Mouse (Mus musculus): ENCODE measurements around the gene Tax1bp3. TPM values are rescaled to one million over a fixed set of nuclear protein-coding genes. Genes with fewer than 3 reads are reported as not detected.
A peak's percentile ranks its signal among the peaks of the same experiment; 100 is the strongest.

The Tax1bp3 gene
- polyA plus RNA-seq (2015; fragmentation: Nextera tagmentation; extraction: Ambion mirVana): 236 and 262 TPM in 2 replicates

- no peaks in the 10 kb centered on the region for H3K27me3 ChIP-seq (replicated peaks)
- H3K9me3 ChIP-seq: no peaks in the 10 kb centered on the region
- H3K36me3 ChIP-seq: peaks cover 43% of the 10 kb centered on the region
- H3K9ac ChIP-seq: peak within 1 kb of the TSS; percentile 97
- peak; percentile 97 for ATAC-seq (ENCODE audit: extremely low read depth, insufficient number of reproducible peaks, low FRiP score, low TSS enrichment)
- H3K27ac ChIP-seq (replicated peaks): peak within 1 kb of the TSS; percentile 99
- H3K4me1 ChIP-seq: peaks cover 47% of the 10 kb centered on the region
- under 1% methylated on average over 80 of the region's 81 CpGs for WGBS
- H3K4me2 ChIP-seq: peak within 1 kb of the TSS; percentile 90
- H3K4me3 ChIP-seq: peak within 1 kb of the TSS; percentile 99
Measured at GRCm38 (mm10) chr11:73176608-73177508, at the start of gene Tax1bp3, which contains the start of gene Emc6. Gene Tax1bp3 (plus strand): TSS chr11:73177083. Gene Emc6 (minus strand): TSS chr11:73177037.

- H3K27me3 ChIP-seq (replicated peaks): no peaks in the 10 kb centered on the region
- no peak overlapping the region for H3K4me2 ChIP-seq
- no peaks in the 10 kb centered on the region for H3K9me3 ChIP-seq
- H3K9ac ChIP-seq: 0 out of 2 replicates have a peak overlapping the region, but pooled peaks have one; percentile 19
- H3K4me3 ChIP-seq: no peak overlapping the region
- no peak for ATAC-seq (ENCODE audit: extremely low read depth, insufficient number of reproducible peaks, low FRiP score, low TSS enrichment)
- WGBS: 72% methylated on average over 7 of the region's 7 CpGs
- peaks cover 30% of the 10 kb centered on the region for H3K4me1 ChIP-seq
- peaks cover 42% of the 10 kb centered on the region for H3K36me3 ChIP-seq
- no peak overlapping the region for H3K27ac ChIP-seq (replicated peaks)
Measured at GRCm38 (mm10) chr11:73131020-73131419, 45.9 kb upstream of the Tax1bp3 start.

- H3K27ac ChIP-seq (replicated peaks): no peak overlapping the region
- no peak overlapping the region for H3K9ac ChIP-seq
- peaks cover 45% of the 10 kb centered on the region for H3K4me1 ChIP-seq
- WGBS: 89% methylated on average over 6 of the region's 6 CpGs
- no peaks in the 10 kb centered on the region for H3K27me3 ChIP-seq (replicated peaks)
- no peak overlapping the region for H3K4me3 ChIP-seq
- no peak for ATAC-seq (ENCODE audit: extremely low read depth, insufficient number of reproducible peaks, low FRiP score, low TSS enrichment)
- H3K9me3 ChIP-seq: no peaks in the 10 kb centered on the region
- peaks cover 42% of the 10 kb centered on the region for H3K36me3 ChIP-seq
- no peak overlapping the region for H3K4me2 ChIP-seq
Measured at GRCm38 (mm10) chr11:73132999-73133398, 43.9 kb upstream of the Tax1bp3 start.

GRCm38 (mm10) chr11:73134222-73134621, 42.7 kb upstream of the Tax1bp3 start:
- Histone ChIP-seq H3K9ac (0 out of 2 replicates have a peak overlapping the region, but pooled peaks have one; percentile 0), H3K4me1 (peaks cover 50% of the 10 kb centered on the region)
- 88% methylated on average over 5 of the region's 5 CpGs for WGBS

GRCm38 (mm10) chr11:73136587-73136986, 40.3 kb upstream of the Tax1bp3 start:
- Histone ChIP-seq H3K36me3 (peaks cover 37% of the 10 kb centered on the region), H3K4me1 (peaks cover 44% of the 10 kb centered on the region)

More at GRCm38 (mm10) chr11:73134222-73134621, 42.7 kb upstream of the Tax1bp3 start:
- Histone ChIP-seq H3K27ac (replicated peaks) (no peak overlapping the region), H3K4me3 (no peak overlapping the region), H3K27me3 (replicated peaks) (no peaks in the 10 kb centered on the region), H3K9me3 (no peaks in the 10 kb centered on the region), H3K4me2 (peak overlapping the region; percentile 86), H3K36me3 (peaks cover 42% of the 10 kb centered on the region)
- no peak for ATAC-seq (ENCODE audit: extremely low read depth, insufficient number of reproducible peaks, low FRiP score, low TSS enrichment)

GRCm38 (mm10) chr11:73137116-73137515, 39.8 kb upstream of the Tax1bp3 start:
- no peak for ATAC-seq (ENCODE audit: extremely low read depth, insufficient number of reproducible peaks, low FRiP score, low TSS enrichment)
- WGBS: 29% methylated on average over 11 of the region's 11 CpGs
- no peaks in the 10 kb centered on the region for H3K27me3 ChIP-seq (replicated peaks)
- H3K9me3 ChIP-seq: no peaks in the 10 kb centered on the region
- H3K27ac ChIP-seq (replicated peaks): peak overlapping the region; percentile 53
- peak overlapping the region; percentile 86 for H3K4me2 ChIP-seq
- H3K4me3 ChIP-seq: peak overlapping the region; percentile 72
- peaks cover 43% of the 10 kb centered on the region for H3K4me1 ChIP-seq
- peaks cover 33% of the 10 kb centered on the region for H3K36me3 ChIP-seq
- H3K9ac ChIP-seq: peak overlapping the region; percentile 90

More at GRCm38 (mm10) chr11:73136587-73136986, 40.3 kb upstream of the Tax1bp3 start:
- no peak for ATAC-seq (ENCODE audit: extremely low read depth, insufficient number of reproducible peaks, low FRiP score, low TSS enrichment)
- H3K4me3 ChIP-seq: peak overlapping the region; percentile 72
- no peaks in the 10 kb centered on the region for H3K9me3 ChIP-seq
- H3K27ac ChIP-seq (replicated peaks): no peak overlapping the region
- H3K27me3 ChIP-seq (replicated peaks): no peaks in the 10 kb centered on the region
- H3K4me2 ChIP-seq: peak overlapping the region; percentile 86
- peak overlapping the region; percentile 90 for H3K9ac ChIP-seq
- 69% methylated on average over 6 of the region's 6 CpGs for WGBS

GRCm38 (mm10) chr11:73137591-73138501, 39.0 kb upstream of the Tax1bp3 start, which contains the start of gene Haspin:
Gene Haspin (minus strand): TSS chr11:73138294.
- Histone ChIP-seq H3K4me1 (peaks cover 40% of the 10 kb centered on the region), H3K36me3 (peaks cover 26% of the 10 kb centered on the region), H3K9ac (peak within 1 kb of the TSS; percentile 90), H3K27ac (replicated peaks) (peak within 1 kb of the TSS; percentile 53), H3K4me3 (peak within 1 kb of the TSS; percentile 72), H3K27me3 (replicated peaks) (no peaks in the 10 kb centered on the region), H3K9me3 (no peaks in the 10 kb centered on the region), H3K4me2 (peak within 1 kb of the TSS; percentile 86)
- WGBS: under 1% methylated on average over 84 of the region's 84 CpGs
- ATAC-seq (ENCODE audit: extremely low read depth, insufficient number of reproducible peaks, low FRiP score, low TSS enrichment): peak; percentile 84

- WGBS: 48% methylated on average over 1 of the region's 1 CpGs
- no peaks in the 10 kb centered on the region for H3K36me3 ChIP-seq
- no peak overlapping the region for H3K9ac ChIP-seq
- H3K4me1 ChIP-seq: 0 out of 2 replicates have a peak, but pooled peaks cover 8% of the 10 kb centered on the region
- H3K27me3 ChIP-seq (replicated peaks): no peaks in the 10 kb centered on the region
- no peaks in the 10 kb centered on the region for H3K9me3 ChIP-seq
- H3K4me3 ChIP-seq: no peak overlapping the region
- ATAC-seq (ENCODE audit: extremely low read depth, insufficient number of reproducible peaks, low FRiP score, low TSS enrichment): no peak
- H3K4me2 ChIP-seq: no peak overlapping the region
- H3K27ac ChIP-seq (replicated peaks): no peak overlapping the region
Measured at GRCm38 (mm10) chr11:73144261-73144681, 32.6 kb upstream of the Tax1bp3 start.

- Histone ChIP-seq H3K9ac (no peak overlapping the region), H3K36me3 (no peaks in the 10 kb centered on the region), H3K4me3 (no peak overlapping the region), H3K4me1 (0 out of 2 replicates have a peak, but pooled peaks cover 8% of the 10 kb centered on the region), H3K27me3 (replicated peaks) (no peaks in the 10 kb centered on the region), H3K4me2 (no peak overlapping the region), H3K9me3 (no peaks in the 10 kb centered on the region), H3K27ac (replicated peaks) (no peak overlapping the region)
- ATAC-seq (ENCODE audit: extremely low read depth, insufficient number of reproducible peaks, low FRiP score, low TSS enrichment): no peak
- WGBS: 55% methylated on average over 11 of the region's 11 CpGs
Measured at GRCm38 (mm10) chr11:73146026-73146974, 30.6 kb upstream of the Tax1bp3 start.

- no peak overlapping the region for H3K27ac ChIP-seq (replicated peaks)
- no peaks in the 10 kb centered on the region for H3K36me3 ChIP-seq
- WGBS: 45% methylated on average over 7 of the region's 7 CpGs
- no peaks in the 10 kb centered on the region for H3K9me3 ChIP-seq
- H3K4me2 ChIP-seq: no peak overlapping the region
- H3K4me3 ChIP-seq: no peak overlapping the region
- H3K9ac ChIP-seq: no peak overlapping the region
- no peak for ATAC-seq (ENCODE audit: extremely low read depth, insufficient number of reproducible peaks, low FRiP score, low TSS enrichment)
- 0 out of 2 replicates have a peak, but pooled peaks cover 8% of the 10 kb centered on the region for H3K4me1 ChIP-seq
- H3K27me3 ChIP-seq (replicated peaks): no peaks in the 10 kb centered on the region
Measured at GRCm38 (mm10) chr11:73146975-73147365, 29.9 kb upstream of the Tax1bp3 start.

All from heart, embryonic 13.5 days (tissue).